Mouse (Mus musculus) left cerebral cortex, adult 2 months (tissue): ENCODE results near the gene Gpam. TPM values are rescaled to one million over a fixed set of nuclear protein-coding genes. Genes with fewer than 3 reads are reported as not detected.

Source experiments
- DNase-seq, 2 experiments: peaks; one replicate each; pipeline ENCODE4 v3.0.0; 2021 to 2022; ENCODE audit warnings: low spot score in 2 of 2, mixed read lengths in 1 of 2; ENCODE audit errors: extremely low spot score in 1 of 2
- H3K27ac ChIP-seq: fragments of 200-600 bp; 2 replicates; pipeline ENCODE4 v1.8.1; 2022
- H3K4me3 ChIP-seq: fragments of 200-600 bp; 2 replicates; pipeline ENCODE4 v1.8.1; 2022
- CTCF ChIP-seq: fragments of 200-600 bp; IDR thresholded peaks from 2 replicates; pipeline ENCODE4 v1.8.1; 2022; ENCODE audit warnings: antibody characterized with exemption, mild to moderate bottlenecking, moderate library complexity
- intact Hi-C: fragments of 180-260 bp; cut with DNase I; formaldehyde crosslinking; loops from one replicate; pipeline ENCODE4 v1.15.1; 2025
- total RNA-seq, 2 experiments: library from RNA; stranded (reverse); gene quantifications; 2 replicates each; pipeline ENCODE4 v1.2.3; 2021

The Gpam gene
- total RNA-seq, 2 experiments from 2014 or later = 35.9 to 36.6 TPM

DNA sequence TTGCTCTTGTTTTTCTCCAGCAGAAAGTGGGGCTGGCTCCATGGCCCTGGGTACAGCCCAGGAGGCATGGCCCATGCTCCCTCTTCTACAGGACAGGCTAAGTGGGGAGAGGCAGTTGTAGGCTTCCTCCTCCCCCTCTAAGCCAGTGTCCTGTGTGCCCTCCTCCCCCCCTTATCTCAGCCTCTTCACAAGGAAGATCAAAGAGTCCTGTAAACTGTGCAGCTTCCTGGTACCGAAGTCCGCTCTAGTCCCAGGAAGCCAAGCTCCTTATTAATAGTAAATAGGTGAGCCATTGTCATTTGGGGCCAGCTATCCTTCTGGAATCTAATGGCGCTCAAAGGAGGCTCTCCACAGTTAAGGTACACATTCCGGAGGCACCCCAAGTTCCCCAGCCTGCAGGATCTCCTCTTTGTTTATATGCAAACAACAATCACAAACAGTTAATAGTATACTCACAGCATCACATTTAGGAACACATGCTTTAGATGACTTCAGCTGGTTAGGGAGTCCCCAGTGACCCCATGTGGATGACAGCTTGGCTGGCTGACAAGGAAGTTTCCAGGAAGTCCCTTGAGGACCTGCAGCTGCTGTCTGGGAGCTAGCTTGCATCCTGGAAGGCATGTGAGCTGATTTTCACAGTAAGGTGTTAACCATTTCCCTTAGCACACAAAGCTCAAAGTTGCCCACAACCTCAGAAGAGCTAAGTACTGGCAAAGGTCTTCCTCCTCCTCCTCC lies 9.8 kb upstream of the Gpam start:
- H3K4me3 ChIP-seq = no peak overlapping the region
- DNase-seq = no peak
- intact Hi-C loops = no loop called here
- H3K27ac ChIP-seq = no peak overlapping the region
- TF ChIP-seq CTCF = no peak

DNA sequence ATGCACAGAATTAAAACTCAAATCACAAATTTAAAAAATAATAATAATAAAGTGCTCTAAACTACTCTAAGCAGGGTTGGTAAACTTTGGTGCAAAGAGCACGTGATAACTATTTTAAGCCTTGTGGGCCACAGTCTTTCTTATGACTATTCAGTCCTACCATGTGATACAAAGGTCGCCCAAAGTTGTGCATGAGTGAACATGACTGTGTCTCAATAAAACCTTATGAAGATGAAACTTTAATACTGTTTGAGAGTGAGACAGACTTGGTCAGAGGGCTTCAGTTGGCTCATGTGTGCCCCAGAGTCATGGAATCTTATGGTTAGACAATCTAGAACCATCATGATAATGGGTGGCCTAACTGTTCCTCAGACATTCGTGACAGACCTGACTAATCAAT lies 8.9 kb upstream of the Gpam start:
- intact Hi-C loops = no loop called here
- TF ChIP-seq CTCF = no peak
- H3K27ac ChIP-seq = no peak overlapping the region
- no peak for DNase-seq
- H3K4me3 ChIP-seq = no peak overlapping the region

DNA sequence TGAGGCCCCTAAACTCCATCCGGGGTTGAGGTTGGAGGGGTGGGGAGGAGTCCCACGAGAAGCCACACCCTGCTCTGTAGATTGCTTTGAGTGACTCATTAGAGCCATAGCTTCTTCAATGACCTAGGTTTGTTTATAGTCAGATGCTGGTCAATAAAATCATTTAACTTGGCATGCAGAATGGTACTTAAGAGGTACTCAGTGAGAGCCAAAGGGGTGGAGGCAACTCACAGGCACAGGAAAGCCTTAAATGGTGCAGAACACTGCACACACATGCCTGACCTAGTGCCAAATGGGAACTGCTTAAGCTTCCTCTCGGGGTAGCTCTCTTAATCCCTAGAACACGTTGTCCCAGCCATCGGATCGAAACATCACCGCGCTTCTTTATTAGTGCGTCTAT lies 7.5 kb upstream of the Gpam start:
- H3K27ac ChIP-seq = no peak overlapping the region
- TF ChIP-seq CTCF = no peak
- intact Hi-C loops = no loop called here
- no peak for DNase-seq
- no peak overlapping the region for H3K4me3 ChIP-seq

DNA sequence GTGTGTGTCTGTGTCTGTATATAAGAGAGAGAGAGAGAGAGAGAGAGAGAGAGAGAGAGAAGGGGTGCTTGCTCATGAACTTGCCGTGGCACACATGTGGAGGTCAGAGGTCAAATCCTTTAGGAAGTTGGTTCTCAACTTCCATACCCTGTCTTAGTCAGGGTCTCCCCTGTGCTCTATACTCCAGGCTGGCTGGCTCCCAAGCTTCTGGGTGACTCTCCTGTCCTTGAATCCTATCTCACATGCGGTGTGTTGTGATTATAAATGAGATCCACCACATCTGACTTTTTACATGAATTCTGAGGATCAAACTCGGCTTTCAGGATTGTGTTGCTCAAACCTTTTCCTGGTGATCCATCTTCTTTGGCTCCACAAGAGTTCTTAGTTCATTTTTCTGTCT lies 5.4 kb upstream of the Gpam start:
- DNase-seq = no peak
- no peak for TF ChIP-seq CTCF
- H3K27ac ChIP-seq = no peak overlapping the region
- intact Hi-C loops = no loop called here
- no peak overlapping the region for H3K4me3 ChIP-seq

DNA sequence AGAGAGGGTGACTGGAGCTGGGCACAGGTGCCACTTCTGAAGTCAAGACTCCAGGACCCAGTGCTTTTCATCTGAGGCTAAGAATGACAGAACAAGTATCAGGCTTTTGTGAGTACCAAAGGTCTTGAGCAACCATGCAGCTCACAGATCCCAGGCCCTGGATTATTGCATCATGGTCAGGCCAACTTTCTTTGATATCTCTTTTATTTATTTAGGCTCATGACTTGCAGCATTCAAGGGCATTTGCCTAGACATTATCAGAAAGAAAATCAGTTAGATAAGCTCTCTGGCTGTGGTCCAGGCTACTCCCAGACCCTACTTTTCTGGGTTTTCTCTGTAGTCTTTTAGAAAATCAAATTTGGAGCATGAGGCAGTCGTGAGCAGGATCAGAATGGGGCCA lies 4.7 kb upstream of the Gpam start:
- Histone ChIP-seq H3K27ac (no peak overlapping the region), H3K4me3 (no peak overlapping the region)
- TF ChIP-seq CTCF = no peak
- intact Hi-C loops = no loop called here
- DNase-seq = no peak

DNA sequence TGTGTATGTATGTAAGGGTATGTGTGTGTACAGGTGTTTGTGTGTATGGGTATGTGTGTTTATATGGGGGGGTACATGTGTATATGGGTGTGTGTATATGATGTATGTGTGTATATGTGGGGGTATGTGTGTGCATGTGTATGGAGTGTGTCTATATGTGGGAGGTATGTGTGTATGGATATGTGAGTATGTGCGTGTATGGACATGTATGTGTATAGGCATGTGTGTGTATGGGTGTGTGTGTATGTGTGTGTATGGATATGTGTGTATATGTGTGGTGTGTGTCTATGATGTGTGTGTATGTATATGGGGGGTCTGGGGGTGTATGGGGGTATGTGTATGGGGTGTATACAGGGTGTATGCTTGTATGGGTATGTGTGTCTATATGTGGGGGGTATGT lies 1.4 kb upstream of the Gpam start:
- intact Hi-C loops = no loop called here
- no peak for TF ChIP-seq CTCF
- DNase-seq = no peak
- Histone ChIP-seq H3K27ac (no peak overlapping the region), H3K4me3 (no peak overlapping the region)

DNA sequence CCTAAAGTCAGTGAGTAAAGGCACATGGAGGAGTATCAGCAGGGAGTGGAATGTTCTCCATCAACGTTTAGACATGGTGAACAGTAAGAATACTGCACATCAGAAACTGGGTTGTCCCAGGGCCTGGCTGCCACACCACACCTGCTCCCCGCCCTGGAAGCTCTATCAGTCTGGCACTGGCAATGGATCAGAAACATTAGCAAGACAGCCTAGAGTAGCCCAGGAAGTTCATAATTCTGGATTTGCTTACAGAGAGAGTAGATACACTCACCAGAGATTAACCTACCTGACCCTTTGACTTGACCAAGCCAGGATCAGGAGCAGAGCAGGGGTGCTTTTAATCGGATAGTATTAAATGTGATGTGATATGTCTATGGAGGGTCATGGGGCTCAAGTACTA lies 1.6 kb downstream of the Gpam start:
- intact Hi-C loops = no loop called here
- Histone ChIP-seq H3K27ac (peak overlapping the region; percentile 36; the same call in 1 of the 2 replicates), H3K4me3 (no peak overlapping the region)
- DNase-seq = no peak
- TF ChIP-seq CTCF = no peak

DNA sequence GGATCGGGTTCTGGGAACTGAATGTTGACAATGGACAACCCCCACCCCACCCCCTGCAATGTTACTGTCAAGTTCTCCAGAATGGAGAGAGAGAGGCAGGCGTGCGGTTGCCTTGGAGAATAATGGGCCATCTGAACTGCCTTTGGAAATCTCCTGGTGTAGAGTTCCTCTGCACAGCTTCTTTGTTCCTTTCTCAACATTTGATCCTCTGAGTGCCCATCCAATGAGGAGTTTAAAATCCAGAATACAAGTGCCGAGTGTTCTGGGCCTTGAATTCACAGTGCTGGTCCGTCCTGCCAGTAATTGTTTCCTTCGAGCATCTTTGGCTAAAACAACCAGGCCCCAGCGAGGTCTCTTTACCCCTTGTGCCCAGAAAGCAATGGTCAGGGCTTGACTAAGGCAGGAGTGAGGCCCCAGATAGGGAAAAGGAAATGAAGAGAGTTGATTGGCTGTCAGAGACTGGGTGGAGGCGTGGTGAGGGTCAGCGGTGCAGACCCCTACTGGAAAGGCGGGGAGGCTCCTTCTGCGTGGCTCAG lies 4.0 kb downstream of the Gpam start:
- Histone ChIP-seq H3K4me3 (no peak overlapping the region), H3K27ac (peak overlapping the region; percentile 53)
- TF ChIP-seq CTCF = no peak
- DNase-seq = no peak
- intact Hi-C loops = loop anchor here (2.0 kb wide), 1 partner anchor 62 kb away; no protein-coding TSS in a partner anchor

DNA sequence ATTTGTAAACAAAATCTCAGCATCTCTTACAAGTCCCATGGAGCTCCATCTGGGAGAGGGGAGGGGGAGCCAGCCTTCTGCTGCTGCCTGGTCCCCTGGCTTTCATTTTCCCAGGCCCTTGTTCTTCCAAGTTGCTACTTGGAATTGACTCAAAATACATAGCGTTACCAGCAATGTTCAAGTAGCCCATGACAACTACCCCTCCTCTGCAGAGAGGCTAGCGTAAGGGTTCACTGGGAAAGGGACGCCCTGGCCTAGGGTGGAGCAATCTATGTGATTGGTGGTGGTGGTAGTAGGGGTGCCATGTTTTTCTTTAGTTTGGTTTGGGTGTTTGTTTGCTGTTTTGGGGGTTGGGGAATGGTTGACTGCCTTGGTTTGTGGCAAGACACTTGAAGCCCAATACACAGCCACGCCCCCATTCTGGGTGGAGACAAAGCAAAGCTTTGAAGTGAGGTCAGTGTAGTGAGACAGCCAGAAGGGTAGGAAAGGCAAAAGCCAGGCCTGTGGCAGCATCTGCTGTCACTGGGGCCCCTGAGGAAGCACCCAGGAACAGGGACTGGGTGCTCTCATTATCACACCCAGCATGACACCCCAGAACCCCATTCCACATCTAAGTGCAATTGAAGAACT lies 4.6 kb downstream of the Gpam start:
- peak overlapping the region; percentile 40; the same call in 1 of the 2 replicates for H3K27ac ChIP-seq
- DNase-seq = no peak
- no peak for TF ChIP-seq CTCF
- intact Hi-C loops = loop anchor here (1.0 to 2.0 kb wide), 2 partner anchors 19 to 62 kb away; no protein-coding TSS in a partner anchor
- no peak overlapping the region for H3K4me3 ChIP-seq

DNA sequence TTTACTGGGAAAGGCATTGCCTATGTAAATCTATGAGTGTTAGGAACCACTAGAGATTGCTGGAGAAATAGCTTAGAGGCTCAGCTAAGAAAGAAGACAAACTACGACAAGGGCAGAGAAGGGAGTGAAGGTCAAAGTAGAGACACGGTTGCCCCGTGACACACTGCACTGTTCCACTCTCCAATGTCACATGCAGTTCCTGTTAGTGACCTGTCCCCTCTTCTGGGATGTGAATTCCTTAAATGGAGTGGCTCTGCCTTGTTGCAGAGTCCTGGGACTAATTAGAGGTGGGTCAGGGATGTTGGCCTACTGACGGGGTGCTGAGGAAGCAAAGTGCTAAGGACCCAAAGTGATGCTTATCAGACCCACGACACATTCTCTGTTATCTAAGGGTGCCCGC lies 5.2 kb downstream of the Gpam start:
- H3K27ac ChIP-seq = peak overlapping the region; percentile 40; the same call in 1 of the 2 replicates
- no peak for DNase-seq
- TF ChIP-seq CTCF = no peak
- no peak overlapping the region for H3K4me3 ChIP-seq
- intact Hi-C loops = loop anchor here (1.0 to 2.0 kb wide), 2 partner anchors 19 to 63 kb away; no protein-coding TSS in a partner anchor

DNA sequence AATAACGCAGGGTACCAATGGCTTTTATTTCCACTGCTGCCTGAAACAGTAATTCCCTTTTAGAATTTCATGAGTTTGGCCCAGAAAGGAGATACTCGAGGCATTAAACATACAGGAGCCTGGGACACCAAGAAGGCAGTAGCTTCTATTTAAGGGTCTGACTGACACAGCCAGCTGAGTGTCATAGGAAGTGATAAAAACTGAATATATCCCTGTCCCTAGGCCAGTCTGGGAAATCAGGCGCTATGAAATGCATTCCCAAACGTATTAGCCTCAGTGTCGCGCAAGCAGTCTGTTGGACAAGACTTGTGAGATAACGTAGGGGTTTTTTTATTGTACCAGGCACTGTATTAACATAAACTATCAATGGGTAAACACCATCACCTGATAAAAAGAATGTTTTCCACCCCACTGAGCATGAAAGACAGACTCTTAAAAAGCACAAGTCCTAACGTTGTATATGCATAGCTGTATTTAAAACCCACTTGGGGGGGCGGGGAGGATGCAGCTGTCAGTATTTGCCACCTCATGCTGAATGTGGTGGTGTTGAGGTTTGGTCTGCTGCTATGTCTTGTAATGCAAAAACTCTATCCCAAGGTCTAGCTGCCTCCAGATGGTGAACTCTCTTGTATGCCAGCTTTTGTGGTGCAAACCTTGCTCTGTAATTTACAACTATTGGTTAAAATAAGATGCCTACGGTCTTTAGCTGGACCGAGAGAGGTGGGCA lies 6.4 kb downstream of the Gpam start:
- no peak overlapping the region for H3K27ac ChIP-seq
- TF ChIP-seq CTCF = no peak
- H3K4me3 ChIP-seq = no peak overlapping the region
- no peak for DNase-seq
- intact Hi-C loops = no loop called here

DNA sequence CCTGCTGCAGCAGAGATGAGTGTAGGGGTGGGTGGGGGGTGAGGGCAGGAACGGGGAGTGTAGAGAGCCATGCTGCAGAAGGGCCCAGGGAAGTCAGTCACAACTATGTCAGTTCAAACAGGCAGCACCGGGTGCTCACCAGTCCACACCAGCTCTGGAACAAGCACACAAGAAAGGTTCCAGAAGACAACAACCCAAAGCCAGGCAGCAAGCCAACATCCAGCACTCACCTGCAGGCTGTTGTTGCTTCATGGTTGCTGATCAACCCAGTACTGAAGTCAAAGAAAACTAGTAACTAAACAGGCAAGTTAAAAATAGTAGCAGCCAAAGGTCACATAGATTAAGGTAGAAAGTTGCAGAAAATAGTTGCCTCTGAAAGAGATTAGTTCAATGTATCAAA lies 7.5 kb downstream of the Gpam start:
- no peak for TF ChIP-seq CTCF
- DNase-seq = no peak
- intact Hi-C loops = no loop called here
- H3K4me3 ChIP-seq = no peak overlapping the region
- H3K27ac ChIP-seq = no peak overlapping the region
